13 mouse cellular contexts compared by ENCODE assay signal in the genomic region with DNA sequence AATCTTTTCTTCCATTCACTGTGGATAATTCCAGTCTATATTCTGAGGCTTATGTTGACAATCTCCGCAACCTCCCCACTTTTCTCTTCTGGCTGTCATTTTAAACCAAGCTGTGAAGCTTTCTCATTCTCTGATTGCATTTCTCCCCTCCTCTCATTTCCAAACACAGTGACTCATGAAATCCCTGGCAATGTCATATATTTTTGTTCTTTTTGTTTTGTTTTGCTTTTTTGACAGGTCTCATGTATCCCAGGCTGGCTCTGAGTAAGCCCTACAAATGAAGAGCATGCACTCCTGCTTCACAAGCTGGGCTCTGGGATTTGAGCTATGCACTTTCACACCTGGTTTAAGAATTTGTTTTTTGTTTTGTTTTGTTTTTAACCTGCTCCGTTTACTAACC.
"Had no signal": no experiment of that assay in that cellular context is flagged by ENCODE, and none has a peak within 500 bp of the region (broad histone marks: within the 10 kb centered on the region; RNA-seq: fewer than 3 reads in every experiment).

No protein-coding gene starts in this region.

- H3K4me3 ChIP-seq: midbrain, embryonic 10.5 days; midbrain, embryonic 12.5 days; neural tube, embryonic 12.5 days had no signal

- DNase-seq: lung, adult 18-20 months; lung, embryonic 14.5 days; lung, postnatal 10 days; lung, postnatal 4 days; midbrain, embryonic 14.5 days; right cerebral cortex, postnatal 14 days; right cerebral cortex, postnatal 4 days; spleen, adult 18-20 months; thymus, adult 18-20 months; thymus, postnatal 36 days had no signal

- H3K27ac ChIP-seq: midbrain, embryonic 12.5 days; neural tube, embryonic 12.5 days had no signal

- H3K27me3 ChIP-seq: neural tube, embryonic 12.5 days had no signal

- H3K36me3 ChIP-seq: midbrain, embryonic 10.5 days; midbrain, embryonic 12.5 days; neural tube, embryonic 12.5 days had no signal
